In the genomic region with DNA sequence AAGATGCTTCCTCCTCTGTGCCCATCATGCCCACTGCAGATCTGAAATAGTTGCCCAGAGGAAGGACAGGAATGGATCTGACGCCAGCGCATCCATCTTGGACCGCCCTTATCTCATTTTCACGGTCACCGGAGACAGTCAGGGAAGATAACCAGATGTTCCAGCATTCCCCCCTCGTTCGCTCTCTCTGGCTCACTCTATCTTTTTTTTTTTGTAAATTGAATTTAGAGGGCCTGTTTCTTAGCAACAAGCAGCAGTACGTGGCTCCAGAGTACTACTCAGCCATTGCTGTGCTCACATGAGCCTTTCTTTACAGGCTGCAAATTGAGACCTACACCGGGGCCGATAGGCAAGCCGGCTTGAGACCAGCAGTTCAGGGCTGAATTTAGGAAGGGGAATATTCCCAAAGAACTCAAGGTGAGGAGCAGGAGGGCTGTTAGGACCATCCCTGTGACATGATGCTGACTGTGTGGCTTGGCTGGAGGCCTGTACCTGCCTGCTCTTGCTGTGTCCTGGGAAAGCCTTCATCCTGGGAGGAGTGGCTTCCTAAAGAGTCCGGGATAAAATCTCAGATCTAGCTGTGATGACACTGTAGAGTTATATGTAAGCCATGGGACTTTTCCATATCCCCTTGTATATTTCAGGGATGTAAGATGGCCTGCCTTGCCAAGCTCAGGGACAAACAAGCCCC, we compare ENCODE assay signal across 11 mouse cellular contexts.
A peak's percentile ranks its signal among the peaks of the same experiment; 100 is the strongest.
DNase-seq lines count a peak whose midpoint lies in the region; ATAC-seq and TF ChIP-seq lines count a peak whose summit lies in the region.
"Had no signal": no experiment of that assay in that cellular context is flagged by ENCODE, and none has a peak within 500 bp of the region (broad histone marks: within the 10 kb centered on the region; RNA-seq: fewer than 3 reads in every experiment).

No protein-coding gene starts in this region.

- intact Hi-C loops in gastrocnemius, postnatal 14 days (cut with DNase I; ENCODE audit: low total_unique reads): loop anchor here (5.0 kb wide), 1 partner anchor 80 kb away; no protein-coding TSS in a partner anchor

- TF ChIP-seq EP300 in lung, postnatal 0 days (IDR thresholded peaks at IDR 0.05): no peak

- no peak for DNase-seq in kidney, postnatal 14 days
- DNase-seq in adrenal gland, postnatal 14 days: peak; percentile 68
- peak; percentile 64 for DNase-seq in hindbrain, embryonic 14.5 days (ENCODE audit: low spot score)
- no peak for DNase-seq in gastrocnemius, postnatal 14 days
- no peak for DNase-seq in urinary bladder, postnatal 14 days (ENCODE audit: low spot score)
- DNase-seq in lung, postnatal 0 days (ENCODE audit: low spot score): no peak
- DNase-seq: gastrocnemius, postnatal 36 days; kidney, adult 2 months had no signal

- TF ChIP-seq CTCF in lung, postnatal 0 days (IDR thresholded peaks at IDR 0.05): no peak

- 82% methylated on average over 12 of the region's 12 CpGs for WGBS in kidney, embryonic 14.5 days
- 48% methylated on average over 12 of the region's 12 CpGs for WGBS in hindbrain, embryonic 14.5 days
- 46% methylated on average over 12 of the region's 12 CpGs for WGBS in neural tube, embryonic 14.5 days
- 51% methylated on average over 12 of the region's 12 CpGs for WGBS in lung, postnatal 0 days

- H3K27ac ChIP-seq in kidney, embryonic 14.5 days (ENCODE audit: low read depth, low read length): no peak overlapping the region
- H3K27ac ChIP-seq in hindbrain, embryonic 14.5 days: peak overlapping the region; percentile 95
- H3K27ac ChIP-seq in neural tube, embryonic 14.5 days (ENCODE audit: low read depth, low read length): peak overlapping the region; percentile 89
- H3K27ac ChIP-seq in lung, postnatal 0 days (ENCODE audit: low read length): no peak overlapping the region
- H3K27ac ChIP-seq: liver, embryonic 15.5 days had no signal

- no peaks in the 10 kb centered on the region for H3K4me1 ChIP-seq in kidney, embryonic 14.5 days (ENCODE audit: control insufficient read depth, insufficient read depth, low read length)
- peaks cover 14% of the 10 kb centered on the region for H3K4me1 ChIP-seq in hindbrain, embryonic 14.5 days (replicated peaks; ENCODE audit: control insufficient read depth, insufficient read depth, low read length)
- H3K4me1 ChIP-seq in neural tube, embryonic 14.5 days (ENCODE audit: control insufficient read depth, insufficient read depth, low read length): peaks cover 12% of the 10 kb centered on the region
- no peaks in the 10 kb centered on the region for H3K4me1 ChIP-seq in lung, postnatal 0 days (ENCODE audit: insufficient read depth, low read depth, low read length)
- H3K4me1 ChIP-seq: liver, embryonic 15.5 days had no signal

- H3K9me3 ChIP-seq in kidney, embryonic 14.5 days (ENCODE audit: control insufficient read depth, low read length): no peaks in the 10 kb centered on the region
- no peaks in the 10 kb centered on the region for H3K9me3 ChIP-seq in hindbrain, embryonic 14.5 days (ENCODE audit: control insufficient read depth, low read length)
- no peaks in the 10 kb centered on the region for H3K9me3 ChIP-seq in neural tube, embryonic 14.5 days (ENCODE audit: control insufficient read depth, low read length)
- no peaks in the 10 kb centered on the region for H3K9me3 ChIP-seq in lung, postnatal 0 days (ENCODE audit: low read length)
- H3K9me3 ChIP-seq: liver, embryonic 15.5 days had no signal

- ATAC-seq in kidney, embryonic 14.5 days (ENCODE audit: low FRiP score, low TSS enrichment): 0 out of 2 replicates have a peak, but pooled peaks have one; percentile 16
- peak; percentile 78; the same call in 1 of the 2 replicates for ATAC-seq in hindbrain, embryonic 14.5 days (ENCODE audit: low FRiP score)
- peak; percentile 70 for ATAC-seq in neural tube, embryonic 14.5 days (ENCODE audit: low read depth)
- ATAC-seq in lung, postnatal 0 days: no peak

- no peak overlapping the region for H3K4me3 ChIP-seq in kidney, embryonic 14.5 days (ENCODE audit: low read length)
- H3K4me3 ChIP-seq in hindbrain, embryonic 14.5 days (replicated peaks; ENCODE audit: low read length): no peak overlapping the region
- no peak overlapping the region for H3K4me3 ChIP-seq in neural tube, embryonic 14.5 days (ENCODE audit: low read depth, low read length)
- no peak overlapping the region for H3K4me3 ChIP-seq in lung, postnatal 0 days (ENCODE audit: low read depth, low read length)
- H3K4me3 ChIP-seq: liver, embryonic 15.5 days had no signal

- H3K9ac ChIP-seq in kidney, embryonic 14.5 days (ENCODE audit: low read depth, low read length): no peak overlapping the region
- H3K9ac ChIP-seq in hindbrain, embryonic 14.5 days: 0 out of 2 replicates have a peak overlapping the region, but pooled peaks have one; percentile 18
- H3K9ac ChIP-seq in neural tube, embryonic 14.5 days (replicated peaks; ENCODE audit: low read depth, low read length): no peak overlapping the region
- H3K9ac ChIP-seq in lung, postnatal 0 days (replicated peaks; ENCODE audit: low read depth): no peak overlapping the region
- H3K9ac ChIP-seq: liver, embryonic 15.5 days had no signal

- H3K36me3 ChIP-seq in kidney, embryonic 14.5 days (ENCODE audit: control insufficient read depth, insufficient read depth, low read length): no peaks in the 10 kb centered on the region
- no peaks in the 10 kb centered on the region for H3K36me3 ChIP-seq in hindbrain, embryonic 14.5 days (replicated peaks; ENCODE audit: control insufficient read depth, insufficient read depth)
- no peaks in the 10 kb centered on the region for H3K36me3 ChIP-seq in neural tube, embryonic 14.5 days (ENCODE audit: control insufficient read depth, insufficient read depth, low read length)
- no peaks in the 10 kb centered on the region for H3K36me3 ChIP-seq in lung, postnatal 0 days (ENCODE audit: insufficient read depth, low read length)
- H3K36me3 ChIP-seq: liver, embryonic 15.5 days had no signal

- no peak overlapping the region for H3K4me2 ChIP-seq in kidney, embryonic 14.5 days (replicated peaks; ENCODE audit: low read depth, low read length)
- no peak overlapping the region; the same call in 1 of the 2 replicates for H3K4me2 ChIP-seq in hindbrain, embryonic 14.5 days (replicated peaks)
- no peak overlapping the region for H3K4me2 ChIP-seq in neural tube, embryonic 14.5 days (ENCODE audit: low read depth, low read length)
- no peak overlapping the region for H3K4me2 ChIP-seq in lung, postnatal 0 days (replicated peaks; ENCODE audit: low read depth, low read length)
- H3K4me2 ChIP-seq: liver, embryonic 15.5 days had no signal

- H3K27me3 ChIP-seq in kidney, embryonic 14.5 days (ENCODE audit: control insufficient read depth, insufficient read depth, low read length): no peaks in the 10 kb centered on the region
- H3K27me3 ChIP-seq in hindbrain, embryonic 14.5 days (ENCODE audit: control insufficient read depth, insufficient read depth, low read length): no peaks in the 10 kb centered on the region
- H3K27me3 ChIP-seq in neural tube, embryonic 14.5 days (ENCODE audit: control insufficient read depth, insufficient read depth, low read length): no peaks in the 10 kb centered on the region
- no peaks in the 10 kb centered on the region for H3K27me3 ChIP-seq in lung, postnatal 0 days (replicated peaks; ENCODE audit: insufficient read depth, low read length)
- H3K27me3 ChIP-seq: liver, embryonic 15.5 days had no signal

Comparison
In these comparisons a context has a peak if more than half of its experiments do, and no peak if none do; other contexts are left out.
1. H3K27ac ChIP-seq: peak in hindbrain, embryonic 14.5 days (single experiment) and neural tube, embryonic 14.5 days (single experiment); none in kidney, embryonic 14.5 days (single experiment) and lung, postnatal 0 days (single experiment).
2. DNase-seq: peak in adrenal gland, postnatal 14 days (single experiment) and hindbrain, embryonic 14.5 days (single experiment); none in kidney, postnatal 14 days (single experiment), gastrocnemius, postnatal 14 days (single experiment), urinary bladder, postnatal 14 days (single experiment) and lung, postnatal 0 days (single experiment).